Mouse (Mus musculus) left cerebral cortex, postnatal 36 days (tissue): ENCODE measurements around the gene Wnt3. TPM values are rescaled to one million over a fixed set of nuclear protein-coding genes. Genes with fewer than 3 reads are reported as not detected.
"Not testable (repeated sequence)": the region's sequence is repeated elsewhere in the genome, so short reads cannot be mapped to it uniquely, and the experiment has no call there.

ENCODE experiments used
- DNase-seq, 2 experiments: peaks; one replicate each; pipeline ENCODE4 v3.0.0; 2021 to 2022; ENCODE audit warnings: low spot score in 2 of 2, mixed read lengths in 1 of 2
- intact Hi-C: fragments of 180-260 bp; cut with DNase I; formaldehyde crosslinking; loops from one replicate; pipeline ENCODE4 v1.15.1; 2025
- total RNA-seq, 2 experiments: library from RNA; stranded (reverse); gene quantifications; 2 replicates each; pipeline ENCODE4 v1.2.3; 2021

Gene Wnt3
- total RNA-seq, result 1 to 10 TPM; 1.2 to 1.8 TPM

- intact Hi-C loops, result no loop called here
- no peak for DNase-seq
These were observed at the start of gene Wnt3 for GRCm38 (mm10) chr11:103773387-103774227. TSS of gene Wnt3 (plus strand) at chr11:103774150.

GRCm38 (mm10) chr11:103724331-103724771 is 49.6 kb upstream of the Wnt3 start:
- peak; percentile 52 to 57 for DNase-seq
- intact Hi-C loops, result no loop called here

GRCm38 (mm10) chr11:103729282-103729985 is 44.5 kb upstream of the Wnt3 start:
- intact Hi-C loops, result no loop called here
- no peak for DNase-seq

- no peak for DNase-seq
These were observed 42.4 kb upstream of the Wnt3 start for GRCm38 (mm10) chr11:103731594-103731993.

GRCm38 (mm10) chr11:103732306-103732705 is 41.6 kb upstream of the Wnt3 start:
- DNase-seq, result no peak
- intact Hi-C loops, result no loop called here

More at GRCm38 (mm10) chr11:103731594-103731993, 42.4 kb upstream of the Wnt3 start:
- intact Hi-C loops, result no loop called here

GRCm38 (mm10) chr11:103733069-103733468 is 40.9 kb upstream of the Wnt3 start:
- intact Hi-C loops, result no loop called here
- peak; percentile 32 to 39 for DNase-seq

GRCm38 (mm10) chr11:103733961-103734360 is 40.0 kb upstream of the Wnt3 start:
- DNase-seq, result no peak
- intact Hi-C loops, result no loop called here

- DNase-seq, result no peak
- intact Hi-C loops, result no loop called here
These were observed 39.4 kb upstream of the Wnt3 start for GRCm38 (mm10) chr11:103734411-103735045.

GRCm38 (mm10) chr11:103735046-103735781 is 38.7 kb upstream of the Wnt3 start:
- DNase-seq, result no peak
- intact Hi-C loops, result no loop called here

- intact Hi-C loops, result no loop called here
These were observed 24.5 kb upstream of the Wnt3 start, which contains the start of gene Wnt9b for GRCm38 (mm10) chr11:103749306-103750089. TSS of gene Wnt9b (minus strand) at chr11:103749821.

GRCm38 (mm10) chr11:103750612-103751011 is 23.3 kb upstream of the Wnt3 start:
- intact Hi-C loops, result no loop called here
- no peak for DNase-seq

More at GRCm38 (mm10) chr11:103749306-103750089, 24.5 kb upstream of the Wnt3 start, which contains the start of gene Wnt9b:
- DNase-seq, result no peak

- no peak for DNase-seq
- intact Hi-C loops, result loop anchor here (1.0 to 2.0 kb wide), 2 partner anchors 81 to 119 kb away; no protein-coding TSS in a partner anchor
These were observed 15.9 kb upstream of the Wnt3 start for GRCm38 (mm10) chr11:103758054-103758453.

- intact Hi-C loops, result loop anchor here (1.0 to 2.0 kb wide), 2 partner anchors 82 to 119 kb away; no protein-coding TSS in a partner anchor
These were observed 15.2 kb upstream of the Wnt3 start for GRCm38 (mm10) chr11:103758706-103759105.

GRCm38 (mm10) chr11:103760101-103760500 is 13.8 kb upstream of the Wnt3 start:
- intact Hi-C loops, result no loop called here
- DNase-seq, result no peak

More at GRCm38 (mm10) chr11:103758706-103759105, 15.2 kb upstream of the Wnt3 start:
- DNase-seq, result peak; percentile 31 to 46

GRCm38 (mm10) chr11:103760891-103761290 is 13.1 kb upstream of the Wnt3 start:
- DNase-seq, intact Hi-C loops: not testable (repeated sequence)

- peak in 1 of 2 experiments; percentile 37 for DNase-seq
- intact Hi-C loops, result loop anchor here (1.0 kb wide), 1 partner anchor 147 kb away; no protein-coding TSS in a partner anchor
These were observed 10.4 kb upstream of the Wnt3 start for GRCm38 (mm10) chr11:103763410-103764163.

GRCm38 (mm10) chr11:103764601-103765000 is 9.3 kb upstream of the Wnt3 start:
- intact Hi-C loops, result no loop called here
- no peak for DNase-seq
